Mouse (Mus musculus): Measurements from ENCODE around the gene Wars.

Wars gene

GRCm38 (mm10) chr12:108893715-108894431 is at the start of gene Wars:
Gene Wars (minus strand): TSS chr12:108894174.
- CTCF ChIA-PET: interaction anchor here (0.7 kb wide), 1 partner anchor 1658 kb away, joined by 7 read pairs; no protein-coding TSS in a partner anchor

GRCm38 (mm10) chr12:108942203-108942923 is 48.4 kb upstream of the Wars start:
- CTCF ChIA-PET: no interaction called here

GRCm38 (mm10) chr12:108941282-108941681 is 47.3 kb upstream of the Wars start:
- CTCF ChIA-PET: no interaction called here

GRCm38 (mm10) chr12:108940255-108940654 is 46.3 kb upstream of the Wars start:
- CTCF ChIA-PET: no interaction called here

- CTCF ChIA-PET: interaction anchor here (0.6 kb wide), 1 partner anchor 118 kb away, joined by 3 read pairs; no protein-coding TSS in a partner anchor
Measured at GRCm38 (mm10) chr12:108939317-108939716, 45.3 kb upstream of the Wars start.

- CTCF ChIA-PET: interaction anchor here (0.6 kb wide), 1 partner anchor 118 kb away, joined by 3 read pairs; no protein-coding TSS in a partner anchor
Measured at GRCm38 (mm10) chr12:108938844-108939243, 44.9 kb upstream of the Wars start.

GRCm38 (mm10) chr12:108937506-108937905 is 43.5 kb upstream of the Wars start:
- CTCF ChIA-PET: no interaction called here

- CTCF ChIA-PET: no interaction called here
Measured at GRCm38 (mm10) chr12:108936834-108937233, 42.9 kb upstream of the Wars start.

DNA sequence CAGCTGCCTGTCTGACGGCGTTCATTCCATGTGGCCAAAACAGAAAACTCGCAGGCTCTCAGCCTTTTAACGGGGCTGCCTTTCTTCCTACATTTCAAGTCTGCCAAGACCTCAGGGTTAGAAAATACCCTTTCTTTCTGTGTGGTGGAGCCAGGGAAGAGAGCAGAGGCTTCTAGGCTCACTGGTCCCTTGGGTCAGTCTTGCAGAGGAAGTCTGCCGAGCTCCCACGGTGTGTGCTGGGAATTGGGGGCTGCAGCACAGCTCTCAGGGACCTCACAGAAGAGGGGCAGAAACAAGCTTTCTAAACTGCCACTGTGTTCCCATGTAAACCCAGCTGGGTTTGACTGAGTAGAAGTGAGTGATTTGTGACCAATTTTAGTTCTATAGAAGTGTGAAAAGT is 40.3 kb upstream of the Wars start:
- CTCF ChIA-PET: no interaction called here

GRCm38 (mm10) chr12:108932113-108932512 is 38.1 kb upstream of the Wars start:
- CTCF ChIA-PET: interaction anchor here (0.5 kb wide), 1 partner anchor 170 kb away, joined by 5 read pairs; no protein-coding TSS in a partner anchor

DNA sequence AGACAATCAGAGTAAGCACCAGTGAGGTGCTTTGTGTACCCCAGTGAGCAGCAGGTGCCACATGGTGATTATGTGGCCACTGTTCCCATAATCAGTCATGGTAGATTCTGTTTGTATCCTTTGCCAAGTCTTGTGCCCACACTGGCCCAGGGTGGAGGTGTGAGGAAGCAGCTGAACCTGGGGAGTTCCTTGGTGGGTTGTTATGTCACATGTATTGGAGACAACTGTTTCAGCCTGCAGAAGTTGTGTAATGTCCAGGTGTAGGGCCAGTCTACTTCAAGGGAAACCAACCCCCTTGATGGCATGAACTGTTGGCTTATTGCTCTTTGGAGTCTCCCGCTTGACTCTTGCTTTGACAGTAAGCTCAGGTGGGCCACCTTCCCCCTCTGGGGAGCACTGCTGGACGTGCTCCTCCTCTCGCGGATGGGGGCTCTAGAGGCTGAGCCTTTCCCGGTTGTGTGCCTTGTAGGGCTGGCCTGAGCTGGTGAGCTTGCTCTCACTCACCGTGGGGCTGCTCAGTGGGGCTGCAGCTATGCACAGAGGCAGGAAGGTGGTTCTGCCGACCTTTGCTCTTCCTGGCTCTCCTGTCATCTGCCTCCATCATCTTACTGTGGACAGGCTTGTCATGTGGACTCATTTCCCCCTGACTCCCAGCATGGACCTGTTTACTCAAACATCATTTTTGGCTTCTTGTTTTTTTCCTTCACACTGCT is 37.5 kb upstream of the Wars start:
- CTCF ChIA-PET: interaction anchor here (0.5 kb wide), 1 partner anchor 171 kb away, joined by 5 read pairs; no protein-coding TSS in a partner anchor

- CTCF ChIA-PET: no interaction called here
Measured at GRCm38 (mm10) chr12:108929475-108929874, 35.5 kb upstream of the Wars start.

- CTCF ChIA-PET: no interaction called here
Measured at GRCm38 (mm10) chr12:108928249-108928648, 34.3 kb upstream of the Wars start.

GRCm38 (mm10) chr12:108926606-108927111 is 32.7 kb upstream of the Wars start:
- CTCF ChIA-PET: no interaction called here

DNA sequence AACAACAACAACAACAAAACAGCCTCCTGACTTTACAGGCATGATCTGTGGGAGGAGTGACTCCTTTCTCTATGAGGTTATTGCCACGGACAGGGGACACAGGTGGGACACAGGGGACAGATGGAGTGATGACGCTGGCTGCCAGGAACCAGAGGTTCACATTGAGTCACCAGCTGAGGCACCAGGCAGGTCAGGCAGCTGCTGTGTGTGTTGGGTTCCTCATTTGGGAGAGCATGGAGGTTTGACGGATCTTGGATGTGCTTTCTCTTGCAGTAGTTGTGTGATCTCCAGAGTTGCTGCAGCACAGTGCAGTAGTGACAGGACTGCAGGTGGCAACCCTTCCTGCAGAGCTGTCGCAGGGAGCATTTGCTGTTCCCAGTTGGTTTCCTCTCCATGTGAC is 24.8 kb upstream of the Wars start:
- CTCF ChIA-PET: no interaction called here

GRCm38 (mm10) chr12:108917509-108917908 is 23.5 kb upstream of the Wars start:
- CTCF ChIA-PET: no interaction called here

DNA sequence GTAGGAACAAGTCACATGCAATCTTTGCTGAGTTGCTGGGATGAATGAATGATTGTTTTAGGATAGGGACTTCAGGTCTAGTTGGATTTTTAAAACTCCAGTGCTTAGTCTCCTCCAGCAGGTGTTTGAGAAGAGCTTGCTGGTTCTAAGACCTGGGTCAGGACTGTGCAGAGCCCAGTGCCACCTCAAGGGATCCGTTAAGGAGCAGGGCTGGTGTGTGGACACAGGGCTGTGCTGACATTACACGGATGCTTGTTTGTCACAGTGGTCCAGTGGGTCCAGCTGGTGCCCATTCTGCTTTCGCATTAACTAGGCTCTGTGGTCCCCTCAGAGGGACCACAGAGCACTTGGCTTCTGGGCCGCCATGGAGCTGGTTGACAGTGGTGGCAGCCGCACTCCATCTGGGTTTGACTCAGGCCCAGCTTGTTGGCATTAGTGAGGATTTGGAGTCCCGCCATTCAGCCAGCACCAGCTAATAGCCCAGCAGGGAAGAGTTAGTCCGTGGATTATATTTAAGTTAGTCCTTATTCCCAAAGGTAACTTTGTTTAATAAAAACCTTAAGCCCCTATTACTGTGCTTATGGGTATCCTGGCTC is 22.6 kb upstream of the Wars start:
- CTCF ChIA-PET: no interaction called here

- CTCF ChIA-PET: no interaction called here
Measured at GRCm38 (mm10) chr12:108915893-108916292, 21.9 kb upstream of the Wars start.

DNA sequence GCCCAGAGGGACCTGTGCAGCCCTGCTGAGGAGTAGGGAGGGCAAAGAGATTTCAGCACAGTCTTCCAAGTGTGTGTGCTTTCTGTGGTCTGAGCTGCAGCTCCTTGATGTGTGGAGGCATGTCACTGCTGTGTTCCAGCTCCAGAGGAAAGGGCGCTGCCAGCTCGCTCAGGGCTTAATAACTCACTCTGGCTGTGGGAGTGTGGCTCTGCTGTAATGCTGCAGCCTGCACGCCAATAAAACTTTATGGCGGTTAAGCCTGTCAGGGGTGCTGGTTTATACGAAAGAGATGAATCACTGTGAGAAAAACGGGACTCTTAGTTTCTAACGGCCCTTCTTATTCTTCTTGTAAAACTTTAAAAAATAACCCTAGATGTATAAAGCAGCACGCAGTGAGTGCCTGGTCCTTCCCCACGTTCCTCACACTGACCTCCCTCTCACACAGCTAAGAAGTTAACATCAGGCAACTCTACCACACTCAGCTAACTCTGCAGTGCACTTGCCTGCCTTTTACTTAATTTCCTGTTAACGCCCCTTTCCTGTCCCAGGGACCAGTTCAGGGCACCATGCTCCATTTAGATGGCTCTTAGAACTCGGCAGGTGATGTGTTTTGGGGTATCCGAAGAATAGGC is 20.9 kb upstream of the Wars start:
- CTCF ChIA-PET: no interaction called here

- CTCF ChIA-PET: no interaction called here
Measured at GRCm38 (mm10) chr12:108914198-108914597, 20.2 kb upstream of the Wars start.

DNA sequence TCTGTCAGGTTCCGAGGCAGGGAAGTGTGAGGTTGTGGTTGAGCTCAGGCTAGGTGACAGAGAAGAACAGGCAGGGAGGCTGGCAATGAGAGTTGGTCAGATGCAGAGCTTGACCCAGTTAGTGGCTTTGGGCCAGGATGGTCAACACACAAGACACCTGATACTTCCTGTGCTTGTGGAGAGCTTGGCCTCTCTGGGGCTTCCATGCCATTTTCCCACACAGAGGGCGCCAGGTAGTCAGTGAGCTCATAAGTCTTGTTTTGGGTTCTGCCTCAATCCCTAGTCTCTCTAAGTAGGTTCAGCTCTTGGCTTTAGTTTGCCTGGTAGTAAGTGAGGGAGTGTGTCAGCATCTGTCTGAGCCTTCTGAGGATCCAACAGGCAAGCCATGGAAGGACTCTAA is 18.5 kb upstream of the Wars start:
- CTCF ChIA-PET: no interaction called here

All from spleen, embryonic (tissue).